Mouse (Mus musculus) liver, postnatal 0 days (tissue): ENCODE results near the gene Coa3. TPM values are rescaled to one million over a fixed set of nuclear protein-coding genes. Genes with fewer than 3 reads are reported as not detected.

Source experiments
- ATAC-seq: fragments of 200-750 bp; cut with Nextera tagmentation; 2 replicates; pipeline ENCODE4 v1.8.0; 2017; ENCODE audit warnings: mild to moderate bottlenecking, moderate library complexity
- DNase-seq: peaks from one replicate; pipeline ENCODE4 v3.0.0-alpha.2; 2016
- H3K27ac ChIP-seq: fragments of 300-500 bp; sonication (generic); 2 replicates; pipeline ENCODE4 v1.5.1; 2014; ENCODE audit warnings: antibody characterized with exemption, moderate library complexity, mild to moderate bottlenecking, low read depth
- H3K27me3 ChIP-seq: fragments of 300-500 bp; sonication (generic); 2 replicates; pipeline ENCODE4 v1.6.1; 2014; ENCODE audit warnings: low read length, control low read depth, mixed read lengths; ENCODE audit not compliant: insufficient read depth
- H3K36me3 ChIP-seq: fragments of 300-500 bp; sonication (generic); replicated peaks from 2 replicates; pipeline ENCODE4 v1.6.1; 2014; ENCODE audit warnings: mild to moderate bottlenecking, control low read depth, low read length, moderate library complexity, mixed read lengths; ENCODE audit not compliant: insufficient read depth
- H3K4me1 ChIP-seq: fragments of 300-500 bp; sonication (generic); 2 replicates; pipeline ENCODE4 v1.6.1; 2014; ENCODE audit warnings: antibody characterized with exemption, mild to moderate bottlenecking, control low read depth; ENCODE audit not compliant: insufficient read depth
- H3K4me2 ChIP-seq: fragments of 300-500 bp; sonication (generic); 2 replicates; pipeline ENCODE4 v1.6.1; 2014; ENCODE audit warnings: low read depth, mild to moderate bottlenecking, low read length, moderate library complexity, mixed read lengths
- H3K4me3 ChIP-seq: fragments of 300-500 bp; sonication (generic); 2 replicates; pipeline ENCODE4 v1.5.1; 2014; ENCODE audit warnings: low read depth, low read length
- H3K9ac ChIP-seq: fragments of 300-500 bp; sonication (generic); replicated peaks from 2 replicates; pipeline ENCODE4 v1.6.1; 2014; ENCODE audit warnings: mild to moderate bottlenecking, moderate library complexity
- H3K9me3 ChIP-seq: fragments of 300-500 bp; sonication (generic); 2 replicates; pipeline ENCODE4 v1.6.1; 2016; ENCODE audit warnings: mild to moderate bottlenecking, control low read depth, low read length, mixed read lengths
- CTCF ChIP-seq: sonication (generic); IDR thresholded peaks from 2 replicates; pipeline ENCODE4 v1.5.1; 2016; ENCODE audit warnings: antibody characterized with exemption, low read depth
- EP300 ChIP-seq: IDR thresholded peaks from 2 replicates; pipeline ENCODE4 v1.6.1; 2016; ENCODE audit warnings: antibody characterized with exemption, low read depth, mild to moderate bottlenecking
- WGBS: fragments of 180-500 bp; shearing (Covaris S2); extraction: QIAGEN DNeasy Blood & Tissue Kit; methylation state at CpG from one replicate; pipeline ENCODE4 v1.1.7; 2014; ENCODE audit not compliant: insufficient replicate concordance; 5-methylcytosine and 5-hydroxymethylcytosine counted together
- polyA plus RNA-seq: library from polyadenylated mRNA; unstranded; fragments of >200 nt; fragmentation: Nextera tagmentation; extraction: Ambion mirVana; gene quantifications from 2 replicates; pipeline ENCODE4 v1.2.1, GENCODE M21; 2015

Coa3 gene
- polyA plus RNA-seq, 1 experiment from 2014 or later = 86.6 TPM

GRCm38 (mm10) chr11:101230991-101231871 is 47.7 kb downstream of the Coa3 start:
- peak overlapping the region; percentile 61 for H3K4me2 ChIP-seq
- no peak for TF ChIP-seq EP300
- TF ChIP-seq CTCF = no peak
- H3K9me3 ChIP-seq = no peaks in the 10 kb centered on the region
- 4% methylated on average over 18 of the region's 18 CpGs for WGBS
- no peaks in the 10 kb centered on the region for H3K36me3 ChIP-seq
- H3K4me1 ChIP-seq = peaks cover 12% of the 10 kb centered on the region
- H3K27me3 ChIP-seq = 0 out of 2 replicates have a peak, but pooled peaks cover 4% of the 10 kb centered on the region
- H3K27ac ChIP-seq = peak overlapping the region; percentile 80
- H3K9ac ChIP-seq = no peak overlapping the region; the same call in 1 of the 2 replicates
- H3K4me3 ChIP-seq = peak overlapping the region; percentile 17; the same call in 1 of the 2 replicates
- DNase-seq (peak; percentile 26), ATAC-seq (peak; percentile 44; the same call in 1 of the 2 replicates)

DNA sequence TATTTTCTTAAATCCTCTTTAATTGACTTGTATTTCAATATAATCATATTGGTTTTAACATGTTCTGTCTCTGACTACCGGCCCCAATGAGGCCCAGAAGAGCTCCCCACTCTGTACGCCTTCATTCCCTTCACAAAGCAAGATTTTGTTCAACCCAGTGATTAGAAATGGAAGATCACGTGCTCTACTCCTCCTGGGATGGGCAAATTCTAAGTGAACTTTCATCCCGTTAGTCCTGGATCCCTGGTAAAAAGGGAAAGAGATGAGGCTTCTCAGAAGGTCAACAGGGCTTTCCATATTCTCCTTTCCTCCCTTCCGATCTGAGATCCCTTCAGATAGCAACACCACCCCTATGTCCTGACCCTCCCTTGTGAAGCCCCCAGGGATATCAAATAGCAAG is 48.4 kb downstream of the Coa3 start:
- no peak overlapping the region for H3K9ac ChIP-seq
- no peak for TF ChIP-seq CTCF
- TF ChIP-seq EP300 = no peak
- peaks cover 12% of the 10 kb centered on the region for H3K4me1 ChIP-seq
- no peak for DNase-seq
- ATAC-seq = no peak
- H3K9me3 ChIP-seq = no peaks in the 10 kb centered on the region
- H3K4me3 ChIP-seq = no peak overlapping the region
- H3K27ac ChIP-seq = peak overlapping the region; percentile 51; the same call in 1 of the 2 replicates
- H3K36me3 ChIP-seq = no peaks in the 10 kb centered on the region
- WGBS = 37% methylated on average over 5 of the region's 5 CpGs
- H3K27me3 ChIP-seq = 0 out of 2 replicates have a peak, but pooled peaks cover 4% of the 10 kb centered on the region
- H3K4me2 ChIP-seq = peak overlapping the region; percentile 61; the same call in 1 of the 2 replicates

- DNase-seq (no peak), ATAC-seq (no peak)
- WGBS = 45% methylated on average over 2 of the region's 2 CpGs
- no peaks in the 10 kb centered on the region for H3K36me3 ChIP-seq
- no peaks in the 10 kb centered on the region for H3K9me3 ChIP-seq
- H3K9ac ChIP-seq = no peak overlapping the region
- H3K27ac ChIP-seq = 0 out of 2 replicates have a peak overlapping the region, but pooled peaks have one; percentile 51
- no peak overlapping the region for H3K4me2 ChIP-seq
- TF ChIP-seq EP300 = no peak
- TF ChIP-seq CTCF = no peak
- H3K4me1 ChIP-seq = peaks cover 12% of the 10 kb centered on the region
- H3K4me3 ChIP-seq = no peak overlapping the region
- 0 out of 2 replicates have a peak, but pooled peaks cover 4% of the 10 kb centered on the region for H3K27me3 ChIP-seq
Observed at GRCm38 (mm10) chr11:101230061-101230511, 48.8 kb downstream of the Coa3 start.

GRCm38 (mm10) chr11:101229361-101229900 is 49.5 kb downstream of the Coa3 start:
- DNase-seq = no peak
- Histone ChIP-seq H3K36me3 (no peaks in the 10 kb centered on the region), H3K27me3 (0 out of 2 replicates have a peak, but pooled peaks cover 4% of the 10 kb centered on the region), H3K4me2 (no peak overlapping the region), H3K9me3 (no peaks in the 10 kb centered on the region), H3K9ac (no peak overlapping the region), H3K4me3 (no peak overlapping the region), H3K4me1 (peaks cover 18% of the 10 kb centered on the region), H3K27ac (no peak overlapping the region)
- ATAC-seq = no peak
- no peak for TF ChIP-seq EP300
- no peak for TF ChIP-seq CTCF
- whole genome bisulfite sequencing = 33% methylated on average over 8 of the region's 8 CpGs

Other genes starting within 250 kb of the Coa3 start
- 19.1 and 19.3 TPM in 2 replicates for gene Naglu, start 209.1 kb downstream of the Coa3 start, polyA plus RNA-seq
- 0.23 and 0.33 TPM in 2 replicates for gene Hsd17b1, start 200.7 kb downstream of the Coa3 start, polyA plus RNA-seq
- gene Coasy, start 196.5 kb downstream of the Coa3 start, polyA plus RNA-seq = 38.5 and 42.9 TPM in 2 replicates
- gene Mlx, start 191.8 kb downstream of the Coa3 start, polyA plus RNA-seq = 24.1 and 26.1 TPM in 2 replicates
- gene Psmc3ip, start 183.7 kb downstream of the Coa3 start, polyA plus RNA-seq = 8.1 and 8.2 TPM in 2 replicates
- 9.2 and 9.4 TPM in 2 replicates for gene Retreg3, start 159.2 kb downstream of the Coa3 start, polyA plus RNA-seq
- 19.0 and 20.8 TPM in 2 replicates for gene Tubg1, start 159.2 kb downstream of the Coa3 start, polyA plus RNA-seq
- gene Tubg2, start 123.2 kb downstream of the Coa3 start, polyA plus RNA-seq = 0.12 and 0.22 TPM in 2 replicates
- gene Cntnap1, start 108.6 kb downstream of the Coa3 start, polyA plus RNA-seq = 1.4 and 1.5 TPM in 2 replicates
- gene Plekhh3, start 107.8 kb downstream of the Coa3 start, polyA plus RNA-seq = 1.6 and 3.4 TPM in 2 replicates
- gene Ccr10, start 103.7 kb downstream of the Coa3 start, polyA plus RNA-seq = 0.09 TPM in 2 replicates
- gene Ezh1, start 52.7 kb downstream of the Coa3 start, polyA plus RNA-seq = 4.2 and 5.0 TPM in 2 replicates
- gene Ramp2, start 33.1 kb downstream of the Coa3 start, polyA plus RNA-seq = 34.8 and 38.4 TPM in 2 replicates
- 75.9 and 81.1 TPM in 2 replicates for gene Vps25, start 25.4 kb downstream of the Coa3 start, polyA plus RNA-seq
- 1.6 and 2.2 TPM in 2 replicates for gene Wnk4, start 18.5 kb downstream of the Coa3 start, polyA plus RNA-seq
- gene Cntd1, start 102 bp downstream of the Coa3 start, polyA plus RNA-seq = 0.19 and 0.29 TPM in 2 replicates
- 65.1 and 72.3 TPM in 2 replicates for gene Becn1, start 23.2 kb upstream of the Coa3 start, polyA plus RNA-seq
- 78.4 and 78.8 TPM in 2 replicates for gene Psme3, start 37.1 kb upstream of the Coa3 start, polyA plus RNA-seq
- gene Aoc2, start 45.9 kb upstream of the Coa3 start, polyA plus RNA-seq = 0.44 and 0.60 TPM in 2 replicates
- gene Aoc3, start 51.5 kb upstream of the Coa3 start, polyA plus RNA-seq = 0.05 and 0.06 TPM in 2 replicates
- 97.9 and 206 TPM in 2 replicates for gene G6pc, start 88.4 kb upstream of the Coa3 start, polyA plus RNA-seq
- gene Aarsd1, start 138.5 kb upstream of the Coa3 start, polyA plus RNA-seq = 23.7 and 24.2 TPM in 2 replicates
- gene Gm27029, start 145.7 kb upstream of the Coa3 start, polyA plus RNA-seq = 0.49 and 1.5 TPM in 2 replicates
- gene Rundc1, start 146.0 kb upstream of the Coa3 start, polyA plus RNA-seq = 4.3 and 4.4 TPM in 2 replicates
- gene Ptges3l, start 146.2 kb upstream of the Coa3 start, polyA plus RNA-seq = 0.65 and 1.0 TPM in 2 replicates
- gene Rpl27, start 163.2 kb upstream of the Coa3 start, polyA plus RNA-seq = 205 and 213 TPM in 2 replicates
- gene Ifi35, start 169.3 kb upstream of the Coa3 start, polyA plus RNA-seq = 27.2 and 28.2 TPM in 2 replicates
- gene Rnd2, start 185.9 kb upstream of the Coa3 start, polyA plus RNA-seq = 1.9 and 2.0 TPM in 2 replicates
- 8.3 and 8.4 TPM in 2 replicates for gene Vat1, start 187.1 kb upstream of the Coa3 start, polyA plus RNA-seq